Mouse (Mus musculus) Patski (cell line): ENCODE results near the gene Actr1a. TPM values are rescaled to one million over a fixed set of nuclear protein-coding genes. Genes with fewer than 3 reads are reported as not detected.

Experiments used
- ATAC-seq: fragments of 100-300 bp; one replicate; pipeline ENCODE4 v1.8.0; 2021
- CTCF ChIA-PET: fragments of 350-600 bp; sonication (Branson Sonifier 250); formaldehyde crosslinking; loops from one replicate; lab custom pipeline; 2022; ENCODE audit warnings: inconsistent platforms; lab: Charles Lee
- POLR2A ChIA-PET: fragments of 350-600 bp; sonication (Branson Sonifier 250); formaldehyde crosslinking; loops from one replicate; lab custom pipeline; 2022; ENCODE audit warnings: antibody characterized with exemption, inconsistent platforms; lab: Charles Lee
- DNase-seq: peaks from one replicate; pipeline ENCODE4 v3.0.0-alpha.2; 2011; ENCODE audit warnings: low read depth, low spot score
- H3K27me3 ChIP-seq: fragments of 371-371 bp; one replicate; pipeline ENCODE4 v1.5.1; 2021
- CTCF ChIP-seq: fragments of 100-300 bp; IDR thresholded peaks from one replicate; pipeline ENCODE4 v1.5.1; 2021
- in situ Hi-C: fragments of 300-500 bp; cut with MboI; formaldehyde crosslinking; loops from 3 replicates; pipeline ENCODE4 v1.11.1; 2018; ENCODE audit warnings: low pct_unique_long_range_greater_than_20kb, mixed read lengths
- polyA plus RNA-seq: library from polyadenylated mRNA; unstranded; gene quantifications from one replicate; pipeline ENCODE4 v1.2.3, GENCODE M21; 2021

The Actr1a gene
- polyA plus RNA-seq, 1 experiment from 2014 or later, result 159 TPM

GRCm38 (mm10) chr19:46392018-46392417 is 3.5 kb downstream of the Actr1a start:
- ATAC-seq (no peak), DNase-seq (no peak)
- no peaks in the 10 kb centered on the region for H3K27me3 ChIP-seq
- CTCF ChIA-PET, result interaction anchor here (0.8 kb wide), 1 partner anchor 12 kb away, joined by 4 read pairs; no protein-coding TSS in a partner anchor
- TF ChIP-seq CTCF, result peak; percentile 86
- in situ Hi-C loops, result no loop called here
- POLR2A ChIA-PET, result interaction anchor here (0.6 to 1.1 kb wide), 3 partner anchors 23 to 139 kb away, joined by 3 read pairs; no protein-coding TSS in a partner anchor

GRCm38 (mm10) chr19:46389872-46390271 is 5.7 kb downstream of the Actr1a start:
- DNase-seq (no peak), ATAC-seq (no peak)
- no peak for TF ChIP-seq CTCF
- ChIA-PET POLR2A (interaction anchor here (1.5 kb wide), 1 partner anchor 14 kb away, joined by 3 read pairs; no protein-coding TSS in a partner anchor), CTCF (interaction anchor here (2.0 kb wide), 1 partner anchor 10 kb away, joined by 5 read pairs; no protein-coding TSS in a partner anchor)
- H3K27me3 ChIP-seq, result no peaks in the 10 kb centered on the region
- in situ Hi-C loops, result no loop called here

GRCm38 (mm10) chr19:46382275-46382674 is 13.3 kb downstream of the Actr1a start:
- ChIA-PET CTCF (no interaction called here), POLR2A (interaction anchor here (0.7 kb wide), 1 partner anchor 64 kb away, joined by 3 read pairs; no protein-coding TSS in a partner anchor)
- no peaks in the 10 kb centered on the region for H3K27me3 ChIP-seq
- in situ Hi-C loops, result no loop called here
- no peak for TF ChIP-seq CTCF
- no peak for DNase-seq
- ATAC-seq, result no peak

- no peak for DNase-seq
- no peak for ATAC-seq
- CTCF ChIA-PET, result no interaction called here
- H3K27me3 ChIP-seq, result no peaks in the 10 kb centered on the region
- in situ Hi-C loops, result no loop called here
- POLR2A ChIA-PET, result interaction anchor here (1.4 kb wide), 1 partner anchor 14 kb away, joined by 3 read pairs; no protein-coding TSS in a partner anchor
- TF ChIP-seq CTCF, result no peak
Observed at GRCm38 (mm10) chr19:46375891-46376290, 19.7 kb downstream of the Actr1a start.

- in situ Hi-C loops, result no loop called here
- CTCF ChIA-PET, result no interaction called here
- ATAC-seq, result no peak
- TF ChIP-seq CTCF, result no peak
- POLR2A ChIA-PET, result interaction anchor here (1.4 kb wide), 1 partner anchor 15 kb away, joined by 3 read pairs; no protein-coding TSS in a partner anchor
- DNase-seq, result no peak
- no peaks in the 10 kb centered on the region for H3K27me3 ChIP-seq
Observed at GRCm38 (mm10) chr19:46375489-46375888, 20.1 kb downstream of the Actr1a start.

GRCm38 (mm10) chr19:46374477-46375088 is 21.0 kb downstream of the Actr1a start:
- DNase-seq, result no peak
- in situ Hi-C loops, result no loop called here
- POLR2A ChIA-PET, result interaction anchor here (1.4 kb wide), 1 partner anchor 16 kb away, joined by 3 read pairs; no protein-coding TSS in a partner anchor
- ATAC-seq, result no peak
- TF ChIP-seq CTCF, result no peak
- H3K27me3 ChIP-seq, result no peaks in the 10 kb centered on the region
- CTCF ChIA-PET, result no interaction called here

GRCm38 (mm10) chr19:46369204-46369603 is 26.3 kb downstream of the Actr1a start:
- DNase-seq (no peak), ATAC-seq (peak; percentile 72)
- peak; percentile 97 for TF ChIP-seq CTCF
- CTCF ChIA-PET, result interaction anchor here (0.9 to 1.4 kb wide), 5 partner anchors 13 to 67 kb away, joined by 3 to 4 read pairs (median 4); partner anchors contain the start of genes Nfkb2 and Sufu
- in situ Hi-C loops, result loop anchor here (10.0 kb wide), 1 partner anchor 234 kb away; the partner anchor contains the start of gene Elovl3
- POLR2A ChIA-PET, result interaction anchor here (0.6 to 0.9 kb wide), 2 partner anchors 21 to 23 kb away, joined by 3 to 4 read pairs; no protein-coding TSS in a partner anchor
- no peaks in the 10 kb centered on the region for H3K27me3 ChIP-seq

- in situ Hi-C loops, result loop anchor here (10.0 kb wide), 1 partner anchor 233 kb away; the partner anchor contains the start of gene Elovl3
- DNase-seq (no peak), ATAC-seq (no peak)
- POLR2A ChIA-PET, result interaction anchor here (0.9 kb wide), 1 partner anchor 20 kb away, joined by 4 read pairs; no protein-coding TSS in a partner anchor
- no peak for TF ChIP-seq CTCF
- H3K27me3 ChIP-seq, result no peaks in the 10 kb centered on the region
- CTCF ChIA-PET, result interaction anchor here (0.9 to 1.4 kb wide), 4 partner anchors 11 to 65 kb away, joined by 3 to 5 read pairs (median 4); partner anchors contain the start of gene Sufu
Observed at GRCm38 (mm10) chr19:46367798-46368590, 27.6 kb downstream of the Actr1a start.

GRCm38 (mm10) chr19:46363294-46364009 is 32.1 kb downstream of the Actr1a start:
- POLR2A ChIA-PET, result no interaction called here
- CTCF ChIA-PET, result interaction anchor here (1.1 to 1.4 kb wide), 2 partner anchors 12 to 59 kb away, joined by 3 read pairs; partner anchors contain the start of gene Nfkb2
- ATAC-seq (no peak), DNase-seq (no peak)
- H3K27me3 ChIP-seq, result no peaks in the 10 kb centered on the region
- no peak for TF ChIP-seq CTCF
- in situ Hi-C loops, result loop anchor here (10.0 kb wide), 1 partner anchor 229 kb away; the partner anchor contains the start of gene Elovl3
